In the genomic region with DNA sequence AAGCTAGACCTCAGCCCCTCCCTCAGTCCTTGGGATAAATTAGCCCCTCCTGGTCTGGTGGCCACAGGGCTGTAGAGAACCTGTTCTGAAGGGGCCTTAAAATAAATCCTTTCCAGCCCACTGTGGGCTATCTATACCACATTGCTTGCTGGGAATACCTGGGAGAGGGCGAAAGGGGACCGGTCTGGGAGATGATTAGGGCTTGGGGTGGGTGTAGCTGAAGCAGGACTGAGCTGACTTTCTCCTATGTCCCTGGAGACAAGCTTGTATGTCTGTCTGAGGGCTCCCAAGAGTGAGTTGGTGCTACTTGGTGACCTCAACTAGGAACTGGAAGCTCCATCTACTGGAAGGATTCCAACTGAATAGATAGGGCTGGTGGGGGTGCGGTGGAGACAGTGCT, we compare ENCODE assay signal across 14 mouse cellular contexts. TPM values are rescaled to one million over a fixed set of nuclear protein-coding genes. Genes with fewer than 3 reads are reported as not detected.
DNase-seq lines count a peak whose midpoint lies in the region; ATAC-seq and TF ChIP-seq lines count a peak whose summit lies in the region.
"Had no signal": no experiment of that assay in that cellular context is flagged by ENCODE, and none has a peak within 500 bp of the region (broad histone marks: within the 10 kb centered on the region; RNA-seq: fewer than 3 reads in every experiment).

No protein-coding gene starts in this region.

- no peak overlapping the region for H3K27ac ChIP-seq in heart, embryonic 15.5 days
- H3K27ac ChIP-seq in neural tube, embryonic 12.5 days, result no peak overlapping the region
- no peak overlapping the region for H3K27ac ChIP-seq in liver, embryonic 14.5 days
- H3K27ac ChIP-seq in neural tube, embryonic 15.5 days (replicated peaks), result no peak overlapping the region
- H3K27ac ChIP-seq: embryonic facial prominence, embryonic 12.5 days; gastrocnemius, adult 2 months; midbrain, embryonic 12.5 days had no signal

- TF ChIP-seq EP300 in liver, embryonic 14.5 days (IDR thresholded peaks at IDR 0.05; ENCODE audit: low read depth), result no peak

- H3K4me3 ChIP-seq in heart, embryonic 15.5 days, result 0 out of 2 replicates have a peak overlapping the region, but pooled peaks have one; percentile 94
- no peak overlapping the region for H3K4me3 ChIP-seq in neural tube, embryonic 12.5 days
- no peak overlapping the region for H3K4me3 ChIP-seq in liver, embryonic 14.5 days (ENCODE audit: insufficient read depth in 1 of 2, low read depth in 2 of 2, low read length in 2 of 2)
- 0 out of 2 replicates have a peak overlapping the region, but pooled peaks have one; percentile 80 for H3K4me3 ChIP-seq in neural tube, embryonic 15.5 days (replicated peaks)

- 79% methylated on average over 3 of the region's 3 CpGs for WGBS in heart, embryonic 15.5 days
- WGBS in neural tube, embryonic 12.5 days, result 96% methylated on average over 3 of the region's 3 CpGs
- 78% methylated on average over 3 of the region's 3 CpGs for WGBS in liver, embryonic 14.5 days (ENCODE audit: insufficient replicate concordance)
- 94% methylated on average over 3 of the region's 3 CpGs for WGBS in neural tube, embryonic 15.5 days

- H3K4me2 ChIP-seq in heart, embryonic 15.5 days, result no peak overlapping the region
- peak overlapping the region; percentile 96; the same call in 1 of the 2 replicates for H3K4me2 ChIP-seq in neural tube, embryonic 12.5 days (replicated peaks)
- H3K4me2 ChIP-seq in liver, embryonic 14.5 days (ENCODE audit: low read depth), result peak overlapping the region; percentile 94
- peak overlapping the region; percentile 75 for H3K4me2 ChIP-seq in neural tube, embryonic 15.5 days

- H3K36me3 ChIP-seq in heart, embryonic 15.5 days, result no peaks in the 10 kb centered on the region
- H3K36me3 ChIP-seq in neural tube, embryonic 12.5 days, result peaks cover 27% of the 10 kb centered on the region
- peaks cover 3% of the 10 kb centered on the region; the same call in 1 of the 2 replicates for H3K36me3 ChIP-seq in liver, embryonic 14.5 days (replicated peaks; ENCODE audit: control insufficient read depth, insufficient read depth, low read depth)
- H3K36me3 ChIP-seq in neural tube, embryonic 15.5 days, result peaks cover 18% of the 10 kb centered on the region

- no peaks in the 10 kb centered on the region for H3K9me3 ChIP-seq in heart, embryonic 15.5 days (replicated peaks)
- no peaks in the 10 kb centered on the region for H3K9me3 ChIP-seq in neural tube, embryonic 12.5 days
- H3K9me3 ChIP-seq in liver, embryonic 14.5 days (ENCODE audit: control insufficient read depth, low read length), result no peaks in the 10 kb centered on the region
- no peaks in the 10 kb centered on the region for H3K9me3 ChIP-seq in neural tube, embryonic 15.5 days (replicated peaks)
- H3K9me3 ChIP-seq: embryonic facial prominence, embryonic 12.5 days; midbrain, embryonic 12.5 days had no signal

- no peak overlapping the region for H3K9ac ChIP-seq in heart, embryonic 15.5 days
- H3K9ac ChIP-seq in neural tube, embryonic 12.5 days, result no peak overlapping the region
- no peak overlapping the region for H3K9ac ChIP-seq in liver, embryonic 14.5 days (replicated peaks)
- H3K9ac ChIP-seq in neural tube, embryonic 15.5 days (replicated peaks), result no peak overlapping the region

- TF ChIP-seq CTCF in liver, embryonic 14.5 days (IDR thresholded peaks at IDR 0.05; ENCODE audit: low read depth), result no peak

- intact Hi-C loops in heart, postnatal 36 days (cut with DNase I), result no loop called here

- DNase-seq in heart, postnatal 36 days, result no peak
- no peak for DNase-seq in neural tube, embryonic 10.5 days (ENCODE audit: extremely low spot score, low spot score)
- no peak for DNase-seq in liver, embryonic 14.5 days (ENCODE audit: low read depth in 3 of 3, low spot score in 3 of 3)
- DNase-seq in frontal cortex, postnatal 36 days (ENCODE audit: low spot score in 2 of 2), result no peak
- DNase-seq: cerebellum, postnatal 36 days; gastrocnemius, adult 2 months; heart, postnatal 14 days had no signal

- no peak for ATAC-seq in heart, embryonic 15.5 days (replicated peaks; ENCODE audit: insufficient number of reproducible peaks, insufficient read depth, low FRiP score, low read depth)
- ATAC-seq in neural tube, embryonic 12.5 days (ENCODE audit: low FRiP score, low read depth), result no peak
- ATAC-seq in liver, embryonic 14.5 days (ENCODE audit: insufficient read depth), result no peak
- no peak for ATAC-seq in neural tube, embryonic 15.5 days (ENCODE audit: low FRiP score)
- no peak for ATAC-seq in megakaryocyte progenitor cell, adult 5-6 weeks (replicated peaks; ENCODE audit: poor library complexity)

- H3K4me1 ChIP-seq in heart, embryonic 15.5 days (replicated peaks), result peaks cover 26% of the 10 kb centered on the region
- peaks cover 36% of the 10 kb centered on the region for H3K4me1 ChIP-seq in neural tube, embryonic 12.5 days
- peaks cover 4 to 26% of the 10 kb centered on the region in 2 experiments for H3K4me1 ChIP-seq in liver, embryonic 14.5 days (replicated peaks; ENCODE audit: control insufficient read depth in 2 of 2, insufficient read depth in 2 of 2, low read length in 1 of 2)
- peaks cover 51% of the 10 kb centered on the region for H3K4me1 ChIP-seq in neural tube, embryonic 15.5 days

- no peaks in the 10 kb centered on the region for H3K27me3 ChIP-seq in heart, embryonic 15.5 days
- H3K27me3 ChIP-seq in neural tube, embryonic 12.5 days (replicated peaks), result no peaks in the 10 kb centered on the region
- no peaks in the 10 kb centered on the region for H3K27me3 ChIP-seq in liver, embryonic 14.5 days (ENCODE audit: control insufficient read depth, insufficient read depth, low read length)
- no peaks in the 10 kb centered on the region for H3K27me3 ChIP-seq in neural tube, embryonic 15.5 days (replicated peaks)
- H3K27me3 ChIP-seq: embryonic facial prominence, embryonic 12.5 days; midbrain, embryonic 12.5 days had no signal

RNA-seq across cellular contexts. Expression of a gene that starts 2.2 kb away (rescaled TPM):
- polyA plus RNA-seq in heart, embryonic 15.5 days (2015; fragmentation: Nextera tagmentation; extraction: Ambion mirVana), result 29.3 and 35.1 TPM in 2 replicates
- 10 to 100 TPM; 16.1 to 18.1 TPM for total RNA-seq in heart, postnatal 36 days (2021)
- polyA plus RNA-seq in neural tube, embryonic 12.5 days (2016; fragmentation: Nextera tagmentation; extraction: Ambion mirVana), result 52.0 and 56.9 TPM in 2 replicates
- polyA plus RNA-seq in liver, embryonic 14.5 days (2012; rRNA removed), result 45.3 and 47.6 TPM in 2 replicates
- 46.5 and 50.3 TPM in 2 replicates for polyA plus RNA-seq in liver, embryonic 14.5 days (2014; fragmentation: Nextera tagmentation; extraction: Ambion mirVana)
- 64.9 and 65.4 TPM in 2 replicates for polyA plus RNA-seq in neural tube, embryonic 15.5 days (2015; fragmentation: Nextera tagmentation; extraction: Ambion mirVana)
- 34.3 and 39.1 TPM in 2 replicates for total RNA-seq in megakaryocyte progenitor cell, adult 5-6 weeks (2015)
- total RNA-seq in megakaryocyte progenitor cell, adult 5-6 weeks (2017), result 15.4 and 22.3 TPM in 2 replicates

RNA-seq across cellular contexts. Expression of a gene that starts 3.6 kb away (rescaled TPM):
- polyA plus RNA-seq in heart, embryonic 15.5 days (2015; fragmentation: Nextera tagmentation; extraction: Ambion mirVana), result 0.24 and 0.28 TPM in 2 replicates
- under 1 TPM; 0.41 to 0.64 TPM for total RNA-seq in heart, postnatal 36 days (2021)
- polyA plus RNA-seq in neural tube, embryonic 12.5 days (2016; fragmentation: Nextera tagmentation; extraction: Ambion mirVana), result 0.63 and 0.86 TPM in 2 replicates
- polyA plus RNA-seq in liver, embryonic 14.5 days (2012; rRNA removed), result 0.54 and 0.71 TPM in 2 replicates
- polyA plus RNA-seq in liver, embryonic 14.5 days (2014; fragmentation: Nextera tagmentation; extraction: Ambion mirVana), result 0.52 and 0.67 TPM in 2 replicates
- polyA plus RNA-seq in neural tube, embryonic 15.5 days (2015; fragmentation: Nextera tagmentation; extraction: Ambion mirVana), result 0.47 and 0.52 TPM in 2 replicates
- total RNA-seq in megakaryocyte progenitor cell, adult 5-6 weeks (2015), result 0.37 and 1.1 TPM in 2 replicates
- 0.12 and 0.54 TPM in 2 replicates for total RNA-seq in megakaryocyte progenitor cell, adult 5-6 weeks (2017)

RNA-seq across cellular contexts. Expression of a gene that starts 8.5 kb away (rescaled TPM):
- polyA plus RNA-seq in heart, embryonic 15.5 days (2015; fragmentation: Nextera tagmentation; extraction: Ambion mirVana), result 176 and 203 TPM in 2 replicates
- 100 to 1,000 TPM; 272 to 286 TPM for total RNA-seq in heart, postnatal 36 days (2021)
- polyA plus RNA-seq in neural tube, embryonic 12.5 days (2016; fragmentation: Nextera tagmentation; extraction: Ambion mirVana), result 6.8 and 7.2 TPM in 2 replicates
- 22.1 and 23.1 TPM in 2 replicates for polyA plus RNA-seq in liver, embryonic 14.5 days (2012; rRNA removed)
- polyA plus RNA-seq in liver, embryonic 14.5 days (2014; fragmentation: Nextera tagmentation; extraction: Ambion mirVana), result 44.0 and 44.9 TPM in 2 replicates
- 30.3 and 30.7 TPM in 2 replicates for polyA plus RNA-seq in neural tube, embryonic 15.5 days (2015; fragmentation: Nextera tagmentation; extraction: Ambion mirVana)
- total RNA-seq in megakaryocyte progenitor cell, adult 5-6 weeks (2015), result 41.0 and 42.2 TPM in 2 replicates
- 8.6 and 19.7 TPM in 2 replicates for total RNA-seq in megakaryocyte progenitor cell, adult 5-6 weeks (2017)
- total RNA-seq: neutrophil, adult 5-6 weeks had no signal

RNA-seq across cellular contexts. Expression of a gene that starts 15.7 kb away (rescaled TPM):
- 12.1 and 18.5 TPM in 2 replicates for polyA plus RNA-seq in heart, embryonic 15.5 days (2015; fragmentation: Nextera tagmentation; extraction: Ambion mirVana)
- total RNA-seq in heart, postnatal 36 days (2021), result 1 to 10 TPM; 1.7 to 2.0 TPM
- 23.6 and 24.9 TPM in 2 replicates for polyA plus RNA-seq in neural tube, embryonic 12.5 days (2016; fragmentation: Nextera tagmentation; extraction: Ambion mirVana)
- polyA plus RNA-seq in liver, embryonic 14.5 days (2012; rRNA removed), result 18.1 and 19.6 TPM in 2 replicates
- 7.5 and 11.1 TPM in 2 replicates for polyA plus RNA-seq in liver, embryonic 14.5 days (2014; fragmentation: Nextera tagmentation; extraction: Ambion mirVana)
- 15.5 and 18.1 TPM in 2 replicates for polyA plus RNA-seq in neural tube, embryonic 15.5 days (2015; fragmentation: Nextera tagmentation; extraction: Ambion mirVana)
- 29.5 and 37.9 TPM in 2 replicates for total RNA-seq in megakaryocyte progenitor cell, adult 5-6 weeks (2015)
- total RNA-seq in megakaryocyte progenitor cell, adult 5-6 weeks (2017), result 17.4 and 17.6 TPM in 2 replicates

RNA-seq across cellular contexts. Expression of a gene that starts 32.4 kb away (rescaled TPM):
- 24.2 and 26.1 TPM in 2 replicates for polyA plus RNA-seq in heart, embryonic 15.5 days (2015; fragmentation: Nextera tagmentation; extraction: Ambion mirVana)
- 100 to 1,000 TPM; 110 to 115 TPM for total RNA-seq in heart, postnatal 36 days (2021)
- 18.4 and 20.1 TPM in 2 replicates for polyA plus RNA-seq in neural tube, embryonic 12.5 days (2016; fragmentation: Nextera tagmentation; extraction: Ambion mirVana)
- 33.3 and 34.7 TPM in 2 replicates for polyA plus RNA-seq in liver, embryonic 14.5 days (2012; rRNA removed)
- polyA plus RNA-seq in liver, embryonic 14.5 days (2014; fragmentation: Nextera tagmentation; extraction: Ambion mirVana), result 4.2 and 5.3 TPM in 2 replicates
- polyA plus RNA-seq in neural tube, embryonic 15.5 days (2015; fragmentation: Nextera tagmentation; extraction: Ambion mirVana), result 17.8 and 23.0 TPM in 2 replicates
- total RNA-seq in megakaryocyte progenitor cell, adult 5-6 weeks (2015), result 15.1 and 17.0 TPM in 2 replicates
- 18.0 and 19.7 TPM in 2 replicates for total RNA-seq in megakaryocyte progenitor cell, adult 5-6 weeks (2017)

Comparison
In these comparisons a context has a peak if more than half of its experiments do, and no peak if none do; other contexts are left out.
1. H3K4me3 ChIP-seq: peak in heart, embryonic 15.5 days (single experiment) and neural tube, embryonic 15.5 days (single experiment); none in neural tube, embryonic 12.5 days (single experiment) and liver, embryonic 14.5 days (0 of 2).